Comparison of ENCODE assay signal across 17 mouse cellular contexts in the genomic region with DNA sequence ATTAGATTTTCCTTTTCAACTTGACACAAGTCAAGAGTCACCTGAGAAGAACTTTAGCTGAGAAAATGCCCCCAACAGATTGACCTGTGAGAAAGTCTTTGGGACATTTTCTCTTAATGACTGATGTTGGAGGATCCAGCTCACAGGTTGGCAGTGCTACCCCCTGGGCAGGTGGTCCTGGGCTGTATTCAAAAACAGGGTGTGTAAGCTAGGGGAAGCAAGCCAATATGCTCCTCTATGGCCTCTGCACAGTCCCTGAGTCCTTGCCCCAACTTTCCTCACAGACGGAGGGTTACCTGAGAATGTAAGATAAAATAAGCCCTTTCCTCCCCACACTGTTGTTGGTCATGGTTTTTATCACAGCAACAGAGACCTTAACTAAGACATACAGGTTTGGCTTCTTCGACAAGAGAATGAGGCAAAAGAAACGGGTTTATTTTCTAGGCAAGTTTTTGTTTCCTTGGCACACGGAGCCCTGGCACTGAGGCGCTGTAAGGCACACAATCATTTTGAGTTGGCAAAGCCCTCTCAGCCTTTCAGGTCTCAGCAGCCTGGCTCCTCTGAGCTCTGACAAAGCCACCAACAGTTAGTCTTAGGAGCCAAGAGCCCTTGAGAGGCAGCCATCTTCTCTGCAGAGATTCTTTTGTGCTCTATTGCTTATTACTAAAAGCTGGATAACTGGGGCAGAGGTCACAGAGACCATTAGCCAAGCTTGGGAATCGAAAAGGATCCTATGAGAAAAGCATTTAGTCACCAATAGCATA.
A peak's percentile ranks its signal among the peaks of the same experiment; 100 is the strongest.
DNase-seq lines count a peak whose midpoint lies in the region; ATAC-seq and TF ChIP-seq lines count a peak whose summit lies in the region.
"Had no signal": no experiment of that assay in that cellular context is flagged by ENCODE, and none has a peak within 500 bp of the region (broad histone marks: within the 10 kb centered on the region; RNA-seq: fewer than 3 reads in every experiment).

No protein-coding gene starts in this region.

- no peak overlapping the region for H3K4me3 ChIP-seq in hindbrain, embryonic 13.5 days
- no peak overlapping the region for H3K4me3 ChIP-seq in hindbrain, embryonic 11.5 days (ENCODE audit: low read depth, low read length)
- H3K4me3 ChIP-seq in midbrain, postnatal 0 days (ENCODE audit: low read depth, low read length) = no peak overlapping the region
- H3K4me3 ChIP-seq in midbrain, embryonic 13.5 days (replicated peaks) = no peak overlapping the region
- H3K4me3 ChIP-seq: embryonic facial prominence, embryonic 12.5 days; gastrocnemius, adult 2 months; midbrain, embryonic 10.5 days had no signal

- no peak for ATAC-seq in hindbrain, embryonic 13.5 days (ENCODE audit: low FRiP score)
- no peak for ATAC-seq in hindbrain, embryonic 11.5 days (ENCODE audit: low FRiP score)
- no peak for ATAC-seq in midbrain, postnatal 0 days (ENCODE audit: low FRiP score)
- ATAC-seq in midbrain, embryonic 13.5 days = no peak

- peak overlapping the region; percentile 20; the same call in 1 of the 2 replicates for H3K27ac ChIP-seq in hindbrain, embryonic 13.5 days
- H3K27ac ChIP-seq in hindbrain, embryonic 11.5 days (ENCODE audit: low read depth, low read length) = no peak overlapping the region
- no peak overlapping the region for H3K27ac ChIP-seq in midbrain, postnatal 0 days (ENCODE audit: low read depth, low read length)
- no peak overlapping the region for H3K27ac ChIP-seq in midbrain, embryonic 13.5 days
- H3K27ac ChIP-seq: gastrocnemius, adult 2 months had no signal

- peaks cover 34% of the 10 kb centered on the region for H3K4me1 ChIP-seq in hindbrain, embryonic 13.5 days (replicated peaks)
- no peaks in the 10 kb centered on the region for H3K4me1 ChIP-seq in hindbrain, embryonic 11.5 days (replicated peaks; ENCODE audit: control insufficient read depth, insufficient read depth, low read length)
- peaks cover 4% of the 10 kb centered on the region; the same call in 1 of the 2 replicates for H3K4me1 ChIP-seq in midbrain, postnatal 0 days (ENCODE audit: insufficient read depth, low read length)
- peaks cover 41% of the 10 kb centered on the region for H3K4me1 ChIP-seq in midbrain, embryonic 13.5 days (replicated peaks)

- H3K27me3 ChIP-seq in hindbrain, embryonic 13.5 days = no peaks in the 10 kb centered on the region
- H3K27me3 ChIP-seq in hindbrain, embryonic 11.5 days (ENCODE audit: control insufficient read depth, insufficient read depth, low read length) = no peaks in the 10 kb centered on the region
- H3K27me3 ChIP-seq in midbrain, postnatal 0 days (ENCODE audit: insufficient read depth, low read length) = no peaks in the 10 kb centered on the region
- H3K27me3 ChIP-seq in midbrain, embryonic 13.5 days = no peaks in the 10 kb centered on the region
- H3K27me3 ChIP-seq: embryonic facial prominence, embryonic 12.5 days had no signal

- no peak overlapping the region for H3K9ac ChIP-seq in hindbrain, embryonic 13.5 days
- H3K9ac ChIP-seq in hindbrain, embryonic 11.5 days (ENCODE audit: low read depth, low read length) = no peak overlapping the region
- no peak overlapping the region for H3K9ac ChIP-seq in midbrain, postnatal 0 days (replicated peaks; ENCODE audit: low read length, poor library complexity, severe bottlenecking)
- no peak overlapping the region for H3K9ac ChIP-seq in midbrain, embryonic 13.5 days (replicated peaks)
- H3K9ac ChIP-seq: embryonic facial prominence, embryonic 12.5 days had no signal

- H3K9me3 ChIP-seq in hindbrain, embryonic 13.5 days = no peaks in the 10 kb centered on the region
- no peaks in the 10 kb centered on the region for H3K9me3 ChIP-seq in hindbrain, embryonic 11.5 days (ENCODE audit: control insufficient read depth, low read length)
- no peaks in the 10 kb centered on the region for H3K9me3 ChIP-seq in midbrain, postnatal 0 days (ENCODE audit: low read length)
- no peaks in the 10 kb centered on the region for H3K9me3 ChIP-seq in midbrain, embryonic 13.5 days
- H3K9me3 ChIP-seq: embryonic facial prominence, embryonic 12.5 days; midbrain, embryonic 10.5 days had no signal

- DNase-seq in cerebellum, adult 11-12 months = peak; percentile 11
- no peak for DNase-seq in cerebellum, adult 8-10 months
- DNase-seq in hindbrain, embryonic 11.5 days (ENCODE audit: low spot score) = no peak
- DNase-seq in midbrain, postnatal 0 days (ENCODE audit: low spot score) = peak; percentile 60
- DNase-seq in heart, adult 9 months (ENCODE audit: low spot score in 2 of 2) = no peak
- DNase-seq in heart, postnatal 4 days = no peak
- DNase-seq: gastrocnemius, adult 2 months; heart, adult 11 months; kidney, adult 11 months; kidney, postnatal 25 days; lung, adult 18-20 months; lung, postnatal 36 days; thymus, postnatal 25 days had no signal

- no peak overlapping the region for H3K4me2 ChIP-seq in hindbrain, embryonic 13.5 days
- no peak overlapping the region for H3K4me2 ChIP-seq in hindbrain, embryonic 11.5 days (replicated peaks; ENCODE audit: low read depth, low read length)
- no peak overlapping the region for H3K4me2 ChIP-seq in midbrain, postnatal 0 days (ENCODE audit: low read depth, low read length, poor library complexity, severe bottlenecking)
- no peak overlapping the region for H3K4me2 ChIP-seq in midbrain, embryonic 13.5 days (replicated peaks)
- H3K4me2 ChIP-seq: embryonic facial prominence, embryonic 12.5 days had no signal

- no peak for TF ChIP-seq CTCF in midbrain, postnatal 0 days (IDR thresholded peaks at IDR 0.05)

- no peaks in the 10 kb centered on the region for H3K36me3 ChIP-seq in hindbrain, embryonic 13.5 days
- no peaks in the 10 kb centered on the region for H3K36me3 ChIP-seq in hindbrain, embryonic 11.5 days (ENCODE audit: control insufficient read depth, insufficient read depth, low read length)
- no peaks in the 10 kb centered on the region for H3K36me3 ChIP-seq in midbrain, postnatal 0 days (ENCODE audit: insufficient read depth, low read length)
- H3K36me3 ChIP-seq in midbrain, embryonic 13.5 days = no peaks in the 10 kb centered on the region
- H3K36me3 ChIP-seq: embryonic facial prominence, embryonic 12.5 days; midbrain, embryonic 10.5 days had no signal

- WGBS in hindbrain, embryonic 13.5 days = 81% methylated on average over 6 of the region's 6 CpGs
- WGBS in hindbrain, embryonic 11.5 days = 84% methylated on average over 6 of the region's 6 CpGs
- WGBS in midbrain, postnatal 0 days = 73% methylated on average over 6 of the region's 6 CpGs
- 84% methylated on average over 6 of the region's 6 CpGs for WGBS in midbrain, embryonic 13.5 days

Comparison
In these comparisons a context has a peak if more than half of its experiments do, and no peak if none do; other contexts are left out.
1. DNase-seq: peak in cerebellum, adult 11-12 months (single experiment) and midbrain, postnatal 0 days (single experiment); none in cerebellum, adult 8-10 months (single experiment), hindbrain, embryonic 11.5 days (single experiment), heart, adult 9 months (0 of 2) and heart, postnatal 4 days (single experiment).